Mouse (Mus musculus): ENCODE results near the gene D8Ertd738e. TPM values are rescaled to one million over a fixed set of nuclear protein-coding genes. Genes with fewer than 3 reads are reported as not detected.
"Not testable (repeated sequence)": the region's sequence is repeated elsewhere in the genome, so short reads cannot be mapped to it uniquely, and the experiment has no call there.

D8Ertd738e gene
- polyA plus RNA-seq (2014; fragmentation: Nextera tagmentation; extraction: Ambion mirVana): 377 and 380 TPM in 2 replicates

DNA sequence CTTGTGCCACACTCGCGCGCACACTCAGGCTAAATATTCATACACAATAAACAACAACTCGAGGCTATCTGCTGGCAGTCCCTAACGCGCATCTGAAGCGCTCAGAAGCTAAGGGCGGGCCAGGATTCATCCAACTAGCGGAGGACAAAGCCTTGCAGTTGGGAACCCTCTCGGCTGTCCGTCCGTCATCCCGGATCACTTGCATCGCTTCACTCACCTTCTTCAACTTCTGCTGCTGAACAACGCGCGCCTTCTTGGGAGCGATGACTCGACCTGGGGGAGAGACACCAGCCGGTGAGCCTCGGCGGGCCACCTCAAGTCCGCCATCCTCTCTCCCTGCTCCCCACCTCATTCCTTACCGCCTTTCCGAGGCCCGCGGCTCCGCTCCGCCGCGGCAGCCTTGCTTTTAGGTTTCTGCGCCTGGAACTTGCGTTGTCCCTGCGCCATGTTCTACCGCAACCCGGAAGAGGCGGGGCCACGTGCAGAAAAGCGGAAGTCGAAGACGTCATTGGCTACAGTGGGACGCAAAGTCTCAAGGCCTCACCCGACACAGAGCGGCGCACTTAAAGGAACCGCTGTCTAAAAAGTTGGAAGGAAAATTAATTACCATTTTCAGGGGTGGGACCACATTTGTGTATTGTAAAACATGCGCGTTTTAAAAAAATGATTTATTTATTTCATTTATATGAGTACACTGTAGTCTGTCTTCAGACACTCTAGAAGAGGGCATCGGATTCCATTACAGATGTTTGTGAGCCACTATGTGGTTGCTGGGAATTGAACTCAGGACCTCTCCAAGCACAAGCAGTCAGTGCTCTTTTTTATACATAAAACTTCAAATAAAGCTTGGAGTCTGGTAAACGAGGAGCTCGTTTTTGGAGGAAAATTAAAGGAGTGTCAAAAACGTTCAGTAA, at the start of gene D8Ertd738e:
Gene D8Ertd738e (minus strand): TSS at position 463 of the 914 bp plus-strand sequence.
- H3K27me3 ChIP-seq (replicated peaks; ENCODE audit: control insufficient read depth, insufficient read depth, low read length): no peaks in the 10 kb centered on the region
- peak; percentile 89 for ATAC-seq (replicated peaks; ENCODE audit: low FRiP score, low TSS enrichment, low read depth)
- H3K4me3 ChIP-seq (ENCODE audit: low read depth, low read length): peak within 1 kb of the TSS; percentile 87
- no peaks in the 10 kb centered on the region for H3K9me3 ChIP-seq (ENCODE audit: control insufficient read depth, low read length)
- H3K4me2 ChIP-seq (ENCODE audit: low read length): peak within 1 kb of the TSS; percentile 82
- 3% methylated on average over 52 of the region's 52 CpGs for WGBS
- peak within 1 kb of the TSS; percentile 89 for H3K9ac ChIP-seq (ENCODE audit: low read length)
- H3K27ac ChIP-seq (ENCODE audit: low read depth): peak within 1 kb of the TSS; percentile 71
- peak; percentile 86 for DNase-seq (ENCODE audit: low spot score)
- 0 out of 2 replicates have a peak, but pooled peaks cover 3% of the 10 kb centered on the region for H3K4me1 ChIP-seq (replicated peaks; ENCODE audit: control insufficient read depth, insufficient read depth, low read length)
- H3K36me3 ChIP-seq (ENCODE audit: control insufficient read depth, insufficient read depth, low read length): peaks cover 75% of the 10 kb centered on the region

DNA sequence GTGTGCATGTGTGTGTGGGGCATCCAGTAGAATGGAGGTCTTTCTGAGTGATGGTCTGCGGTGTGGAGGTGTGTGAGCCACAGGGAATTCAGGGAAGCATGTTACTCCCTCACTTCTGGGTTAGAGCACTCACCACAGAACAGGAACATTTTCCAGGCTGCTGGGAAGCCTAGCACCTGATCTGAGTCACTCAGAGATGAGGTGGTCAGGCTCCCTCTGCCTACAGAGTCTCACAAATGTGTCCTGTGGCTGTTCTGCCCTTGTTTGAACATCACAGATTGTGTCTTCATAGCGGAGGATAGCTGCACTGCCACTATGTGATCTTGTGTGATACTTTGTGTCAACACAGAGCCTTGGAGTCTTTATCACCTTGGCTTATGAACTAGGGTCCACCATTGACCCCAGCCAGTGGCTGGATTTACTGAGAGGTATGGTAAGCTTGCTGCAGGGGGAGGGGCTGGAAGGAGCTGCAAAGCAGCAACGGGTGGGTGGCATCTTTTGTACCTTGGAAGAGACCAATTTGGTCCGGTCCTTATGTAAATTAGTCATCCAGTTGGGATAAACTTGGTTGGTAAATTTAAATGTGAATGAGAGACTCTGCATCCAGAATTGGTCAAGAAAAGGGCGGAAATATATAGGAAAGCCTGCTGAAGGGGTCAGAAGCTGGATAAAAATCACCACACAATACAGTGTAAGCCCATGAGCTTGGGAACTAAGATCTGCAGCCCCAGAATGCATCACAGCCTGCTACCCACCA, 47.7 kb upstream of the D8Ertd738e start:
- WGBS: 67% methylated on average over 5 of the region's 5 CpGs
- no peak for DNase-seq (ENCODE audit: low spot score)
- Histone ChIP-seq H3K4me3 (ENCODE audit: low read depth, low read length) (no peak overlapping the region), H3K36me3 (ENCODE audit: control insufficient read depth, insufficient read depth, low read length) (no peaks in the 10 kb centered on the region), H3K4me2 (ENCODE audit: low read length) (no peak overlapping the region), H3K4me1 (replicated peaks; ENCODE audit: control insufficient read depth, insufficient read depth, low read length) (no peaks in the 10 kb centered on the region), H3K9me3 (ENCODE audit: control insufficient read depth, low read length) (no peaks in the 10 kb centered on the region), H3K27me3 (replicated peaks; ENCODE audit: control insufficient read depth, insufficient read depth, low read length) (no peaks in the 10 kb centered on the region), H3K27ac (ENCODE audit: low read depth) (no peak overlapping the region), H3K9ac (ENCODE audit: low read length) (no peak overlapping the region)
- ATAC-seq (replicated peaks; ENCODE audit: low FRiP score, low TSS enrichment, low read depth): no peak

DNA sequence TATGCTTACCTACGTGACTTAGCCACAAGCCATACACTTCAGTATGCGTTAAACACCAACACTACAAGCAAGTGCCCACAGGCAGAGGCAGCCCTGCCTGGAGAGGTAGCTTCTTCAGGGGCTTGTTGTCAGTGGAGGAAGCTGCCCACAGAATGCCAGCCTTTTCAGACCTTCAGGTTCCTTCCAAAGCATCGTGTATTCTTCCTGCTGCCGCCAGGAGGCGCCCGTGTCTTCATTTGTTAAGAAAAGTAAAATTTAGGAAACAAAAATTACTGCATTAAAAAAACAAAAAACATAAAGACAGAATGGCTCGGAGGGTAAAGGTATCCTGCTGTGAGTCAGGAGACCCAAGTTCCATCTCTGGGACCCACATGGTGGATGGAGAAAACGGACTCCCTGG, 42.2 kb upstream of the D8Ertd738e start:
- Histone ChIP-seq H3K4me3 (ENCODE audit: low read depth, low read length) (no peak overlapping the region), H3K27ac (ENCODE audit: low read depth) (no peak overlapping the region), H3K9me3 (ENCODE audit: control insufficient read depth, low read length) (no peaks in the 10 kb centered on the region), H3K4me1 (replicated peaks; ENCODE audit: control insufficient read depth, insufficient read depth, low read length) (no peaks in the 10 kb centered on the region), H3K27me3 (replicated peaks; ENCODE audit: control insufficient read depth, insufficient read depth, low read length) (no peaks in the 10 kb centered on the region), H3K4me2 (ENCODE audit: low read length) (no peak overlapping the region), H3K36me3 (ENCODE audit: control insufficient read depth, insufficient read depth, low read length) (no peaks in the 10 kb centered on the region), H3K9ac (ENCODE audit: low read length) (no peak overlapping the region)
- WGBS: 25% methylated on average over 8 of the region's 8 CpGs
- ATAC-seq (replicated peaks; ENCODE audit: low FRiP score, low TSS enrichment, low read depth): no peak
- peak; percentile 72 for DNase-seq (ENCODE audit: low spot score)

DNA sequence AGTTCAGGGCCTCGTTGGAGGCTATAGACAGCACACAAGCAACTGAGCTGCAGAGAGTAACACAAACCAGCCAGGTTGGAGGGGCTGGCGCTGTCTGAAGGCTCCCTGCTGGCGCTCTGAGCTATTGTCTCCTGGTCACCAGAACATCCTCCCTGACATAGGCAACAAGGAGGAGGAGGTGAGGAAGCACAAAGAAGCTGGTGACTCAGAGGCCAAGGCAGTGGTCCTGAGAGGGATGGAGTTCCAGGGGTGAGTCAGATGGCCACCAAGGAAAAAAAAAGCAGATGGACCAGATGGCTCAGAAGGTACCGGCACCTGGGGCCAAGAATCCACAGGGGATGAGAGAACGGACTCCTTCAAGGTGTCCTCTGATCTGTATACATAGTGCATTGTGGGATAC, 41.6 kb upstream of the D8Ertd738e start:
- 64% methylated on average over 5 of the region's 5 CpGs for WGBS
- H3K27me3 ChIP-seq (replicated peaks; ENCODE audit: control insufficient read depth, insufficient read depth, low read length): no peaks in the 10 kb centered on the region
- H3K36me3 ChIP-seq (ENCODE audit: control insufficient read depth, insufficient read depth, low read length): no peaks in the 10 kb centered on the region
- DNase-seq (ENCODE audit: low spot score) (no peak), ATAC-seq (replicated peaks; ENCODE audit: low FRiP score, low TSS enrichment, low read depth) (no peak)
- no peak overlapping the region for H3K4me2 ChIP-seq (ENCODE audit: low read length)
- H3K9ac ChIP-seq (ENCODE audit: low read length): no peak overlapping the region
- no peaks in the 10 kb centered on the region for H3K4me1 ChIP-seq (replicated peaks; ENCODE audit: control insufficient read depth, insufficient read depth, low read length)
- no peak overlapping the region for H3K4me3 ChIP-seq (ENCODE audit: low read depth, low read length)
- no peak overlapping the region for H3K27ac ChIP-seq (ENCODE audit: low read depth)
- no peaks in the 10 kb centered on the region for H3K9me3 ChIP-seq (ENCODE audit: control insufficient read depth, low read length)

DNA sequence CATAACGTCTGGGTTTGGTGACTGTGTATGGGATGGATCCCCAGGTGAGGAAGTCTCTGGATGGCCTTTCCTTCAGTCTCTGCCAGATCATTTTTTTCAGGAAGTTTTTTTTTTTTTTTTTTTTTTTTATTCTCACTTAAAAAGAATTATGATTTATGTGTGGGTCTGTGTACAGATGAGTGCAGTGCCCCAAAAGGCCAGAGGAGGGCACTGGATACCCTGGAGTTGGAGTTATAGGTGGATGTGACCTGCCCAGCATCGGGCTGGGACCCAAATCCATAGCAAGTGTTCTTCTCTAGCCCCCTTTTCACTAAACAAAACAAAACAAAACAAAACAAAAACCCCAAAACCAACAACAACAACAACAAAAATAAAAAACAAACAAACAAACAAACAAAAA, 39.4 kb upstream of the D8Ertd738e start:
- no peak for ATAC-seq (replicated peaks; ENCODE audit: low FRiP score, low TSS enrichment, low read depth)
- Histone ChIP-seq H3K27me3 (replicated peaks; ENCODE audit: control insufficient read depth, insufficient read depth, low read length) (no peaks in the 10 kb centered on the region), H3K36me3 (ENCODE audit: control insufficient read depth, insufficient read depth, low read length) (no peaks in the 10 kb centered on the region), H3K27ac (ENCODE audit: low read depth) (no peak overlapping the region), H3K4me1 (replicated peaks; ENCODE audit: control insufficient read depth, insufficient read depth, low read length) (peaks cover 8% of the 10 kb centered on the region; the same call in 1 of the 2 replicates), H3K9ac (ENCODE audit: low read length) (no peak overlapping the region), H3K4me2 (ENCODE audit: low read length) (no peak overlapping the region), H3K9me3 (ENCODE audit: control insufficient read depth, low read length) (no peaks in the 10 kb centered on the region), H3K4me3 (ENCODE audit: low read depth, low read length) (no peak overlapping the region)
- WGBS: 67% methylated on average over 2 of the region's 2 CpGs
- no peak for DNase-seq (ENCODE audit: low spot score)

DNA sequence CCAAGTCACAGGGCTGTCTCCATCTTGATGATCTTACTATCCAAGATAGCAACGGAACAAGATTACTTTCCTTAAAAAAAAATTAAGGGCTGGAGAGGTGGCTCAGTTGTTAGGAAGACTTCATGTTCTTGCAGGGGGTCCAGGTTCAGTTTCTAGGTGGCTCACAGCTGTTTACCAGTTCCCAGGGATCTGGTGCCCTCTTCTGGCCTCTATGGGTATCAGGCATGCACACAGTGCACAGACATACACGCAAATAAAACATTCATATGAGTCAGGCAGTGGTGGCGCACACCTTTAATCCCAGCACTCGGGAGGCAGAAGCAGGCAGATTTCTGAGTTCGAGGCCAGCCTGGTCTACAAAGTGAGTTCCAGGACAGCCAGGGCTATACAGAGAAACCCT, 36.1 kb upstream of the D8Ertd738e start:
- not testable (repeated sequence) for H3K9me3 ChIP-seq (ENCODE audit: control insufficient read depth, low read length); H3K27me3 ChIP-seq (replicated peaks; ENCODE audit: control insufficient read depth, insufficient read depth, low read length); H3K36me3 ChIP-seq (ENCODE audit: control insufficient read depth, insufficient read depth, low read length); H3K9ac ChIP-seq (ENCODE audit: low read length); H3K4me1 ChIP-seq (replicated peaks; ENCODE audit: control insufficient read depth, insufficient read depth, low read length); H3K4me3 ChIP-seq (ENCODE audit: low read depth, low read length); ATAC-seq (replicated peaks; ENCODE audit: low FRiP score, low TSS enrichment, low read depth); H3K4me2 ChIP-seq (ENCODE audit: low read length); DNase-seq (ENCODE audit: low spot score)
- H3K27ac ChIP-seq (ENCODE audit: low read depth): peak overlapping the region; percentile 47; the same call in 1 of the 2 replicates
- 54% methylated on average over 4 of the region's 5 CpGs for WGBS

DNA sequence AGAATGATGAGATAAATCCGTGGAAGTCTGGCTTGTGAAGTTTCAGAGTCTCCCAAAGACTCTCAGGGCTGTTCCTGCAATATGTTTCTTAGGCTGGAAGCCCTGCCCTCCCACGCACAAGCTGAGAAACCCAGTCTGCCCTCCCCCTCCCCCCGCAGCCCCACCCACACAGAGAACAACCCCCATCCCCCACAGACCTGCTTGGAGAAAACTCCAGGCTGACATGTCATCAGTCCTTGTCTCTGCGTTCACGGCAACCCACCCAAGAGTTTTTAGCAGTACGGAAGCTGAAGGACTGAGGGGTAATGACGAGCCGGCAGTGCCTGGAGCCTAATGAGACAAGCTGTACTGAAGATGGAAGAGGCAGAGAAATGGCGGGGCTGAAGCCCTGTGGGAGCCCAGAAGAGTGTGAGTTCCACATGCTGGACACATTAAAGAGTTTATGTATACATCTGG, 35.1 kb upstream of the D8Ertd738e start:
- Histone ChIP-seq H3K9me3 (ENCODE audit: control insufficient read depth, low read length) (no peaks in the 10 kb centered on the region), H3K4me3 (ENCODE audit: low read depth, low read length) (peak overlapping the region; percentile 20), H3K4me2 (ENCODE audit: low read length) (peak overlapping the region; percentile 41), H3K36me3 (ENCODE audit: control insufficient read depth, insufficient read depth, low read length) (no peaks in the 10 kb centered on the region), H3K27ac (ENCODE audit: low read depth) (peak overlapping the region; percentile 47), H3K9ac (ENCODE audit: low read length) (peak overlapping the region; percentile 22; the same call in 1 of the 2 replicates), H3K27me3 (replicated peaks; ENCODE audit: control insufficient read depth, insufficient read depth, low read length) (no peaks in the 10 kb centered on the region), H3K4me1 (replicated peaks; ENCODE audit: control insufficient read depth, insufficient read depth, low read length) (peaks cover 8% of the 10 kb centered on the region; the same call in 1 of the 2 replicates)
- 11% methylated on average over 9 of the region's 9 CpGs for WGBS
- ATAC-seq (replicated peaks; ENCODE audit: low FRiP score, low TSS enrichment, low read depth): no peak
- DNase-seq (ENCODE audit: low spot score): peak; percentile 70

DNA sequence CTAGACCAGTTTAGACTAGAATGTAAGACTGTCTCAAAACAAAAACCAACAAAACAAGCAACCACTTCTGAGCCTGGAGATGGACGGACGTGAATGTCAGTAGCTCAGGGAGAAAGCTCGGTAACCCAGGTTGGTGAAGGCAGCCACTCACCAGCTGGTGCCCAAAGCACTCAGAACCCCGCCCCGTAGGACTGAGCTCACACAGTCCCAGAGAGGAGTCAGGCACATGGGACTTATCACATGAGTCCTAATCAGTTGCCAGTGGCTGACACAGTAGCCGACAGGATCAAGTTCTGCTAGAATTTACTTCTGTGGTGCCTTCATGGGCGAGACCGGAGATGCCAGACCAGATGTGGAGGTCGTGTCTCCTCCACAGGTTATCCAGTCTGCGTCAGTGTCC, 31.3 kb upstream of the D8Ertd738e start:
- Histone ChIP-seq H3K4me2 (ENCODE audit: low read length) (no peak overlapping the region), H3K4me3 (ENCODE audit: low read depth, low read length) (no peak overlapping the region), H3K4me1 (replicated peaks; ENCODE audit: control insufficient read depth, insufficient read depth, low read length) (peaks cover 8% of the 10 kb centered on the region; the same call in 1 of the 2 replicates), H3K27ac (ENCODE audit: low read depth) (no peak overlapping the region), H3K27me3 (replicated peaks; ENCODE audit: control insufficient read depth, insufficient read depth, low read length) (no peaks in the 10 kb centered on the region), H3K9ac (ENCODE audit: low read length) (no peak overlapping the region), H3K36me3 (ENCODE audit: control insufficient read depth, insufficient read depth, low read length) (no peaks in the 10 kb centered on the region), H3K9me3 (ENCODE audit: control insufficient read depth, low read length) (no peaks in the 10 kb centered on the region)
- 77% methylated on average over 10 of the region's 10 CpGs for WGBS
- no peak for DNase-seq (ENCODE audit: low spot score)
- no peak for ATAC-seq (replicated peaks; ENCODE audit: low FRiP score, low TSS enrichment, low read depth)
